8 mouse cellular contexts compared by ENCODE assay signal in the genomic region with DNA sequence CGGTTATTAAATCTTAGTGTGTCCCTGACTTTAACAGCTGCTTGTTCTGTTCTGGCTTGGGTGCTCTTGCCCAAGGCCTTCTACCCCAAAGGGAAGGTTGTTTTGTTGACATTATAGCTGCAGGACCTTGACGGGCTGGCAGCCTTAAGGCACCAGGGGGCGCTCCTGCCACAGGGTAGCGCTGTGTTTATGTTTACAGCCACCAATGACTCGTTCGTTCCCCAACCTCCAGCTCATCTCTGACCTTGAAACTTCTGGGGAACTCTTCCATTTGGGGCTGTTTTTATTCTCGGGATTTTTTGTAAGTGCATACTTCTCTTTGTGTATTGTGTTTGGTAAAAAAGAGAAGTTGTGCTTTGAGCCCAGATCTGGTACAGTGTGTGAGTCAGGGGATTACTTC. TPM values are rescaled to one million over a fixed set of nuclear protein-coding genes. Genes with fewer than 3 reads are reported as not detected.
DNase-seq lines count a peak whose midpoint lies in the region; ATAC-seq and TF ChIP-seq lines count a peak whose summit lies in the region.

No protein-coding gene starts in this region.

- H3K27ac ChIP-seq in hindbrain, embryonic 10.5 days = no peak overlapping the region
- H3K27ac ChIP-seq in lung, embryonic 16.5 days (ENCODE audit: low read length) = no peak overlapping the region; the same call in 1 of the 2 replicates
- H3K27ac ChIP-seq in thymus, adult 2 months (ENCODE audit: control insufficient read depth, insufficient read depth, low read length) = no peak overlapping the region

- TF ChIP-seq POLR2A in thymus, adult 2 months (IDR thresholded peaks at IDR 0.05; ENCODE audit: control insufficient read depth, extremely low read depth, insufficient read depth, low read length, poor library complexity) = no peak

- peaks cover 58% of the 10 kb centered on the region for H3K36me3 ChIP-seq in hindbrain, embryonic 10.5 days
- H3K36me3 ChIP-seq in lung, embryonic 16.5 days (ENCODE audit: control insufficient read depth, insufficient read depth, low read length) = peaks cover 17% of the 10 kb centered on the region
- no peaks in the 10 kb centered on the region for H3K36me3 ChIP-seq in thymus, adult 2 months (ENCODE audit: control insufficient read depth, insufficient read depth, low read length)

- peak; percentile 93 for DNase-seq in MN1 (ENCODE audit: low spot score)
- DNase-seq in cerebellum, adult 9-10 months = peak; percentile 85
- peak; percentile 86 for DNase-seq in hindbrain, embryonic 10.5 days (ENCODE audit: low spot score)
- peak; percentile 85 for DNase-seq in layer of hippocampus, adult 9-10 months (ENCODE audit: low spot score)
- DNase-seq in ovary, adult 18-20 months (ENCODE audit: low spot score) = peak; percentile 90
- peak; percentile 91 for DNase-seq in thymus, adult 2 months

- peak overlapping the region; percentile 80 for H3K9ac ChIP-seq in lung, embryonic 16.5 days (ENCODE audit: low read length)

- H3K9me3 ChIP-seq in hindbrain, embryonic 10.5 days = no peaks in the 10 kb centered on the region
- no peaks in the 10 kb centered on the region for H3K9me3 ChIP-seq in lung, embryonic 16.5 days (ENCODE audit: control insufficient read depth, low read length)

- TF ChIP-seq CTCF in thymus, adult 2 months (IDR thresholded peaks at IDR 0.05; ENCODE audit: borderline replicate concordance, control insufficient read depth, extremely low read depth, insufficient read depth, low read length, poor library complexity) = peak; percentile 91

- no peaks in the 10 kb centered on the region for H3K27me3 ChIP-seq in hindbrain, embryonic 10.5 days (ENCODE audit: insufficient read depth, poor library complexity, severe bottlenecking)
- H3K27me3 ChIP-seq in lung, embryonic 16.5 days (ENCODE audit: control insufficient read depth, insufficient read depth, low read depth, low read length) = no peaks in the 10 kb centered on the region
- no peaks in the 10 kb centered on the region for H3K27me3 ChIP-seq in thymus, adult 2 months (ENCODE audit: control insufficient read depth, insufficient read depth, low read length)

- peak overlapping the region; percentile 87 for H3K4me3 ChIP-seq in hindbrain, embryonic 10.5 days
- H3K4me3 ChIP-seq in lung, embryonic 16.5 days (ENCODE audit: low read length) = peak overlapping the region; percentile 97
- H3K4me3 ChIP-seq in thymus, adult 2 months (ENCODE audit: control insufficient read depth, insufficient read depth, low read length) = peak overlapping the region; percentile 72; the same call in 1 of the 2 replicates

- 2% methylated on average over 7 of the region's 7 CpGs for WGBS in hindbrain, embryonic 10.5 days
- under 1% methylated on average over 7 of the region's 7 CpGs for WGBS in lung, embryonic 16.5 days
- under 1% methylated on average over 7 of the region's 7 CpGs for WGBS in thymus, adult 2 months

- ATAC-seq in frontal cortex, adult (ENCODE audit: low TSS enrichment) = 0 out of 2 replicates have a peak, but pooled peaks have one; percentile 35
- ATAC-seq in lung, embryonic 16.5 days (ENCODE audit: low read depth) = 0 out of 2 replicates have a peak, but pooled peaks have one; percentile 9

- H3K4me2 ChIP-seq in lung, embryonic 16.5 days (ENCODE audit: low read depth, low read length) = peak overlapping the region; percentile 78

- peaks cover 29% of the 10 kb centered on the region for H3K4me1 ChIP-seq in hindbrain, embryonic 10.5 days (replicated peaks)
- H3K4me1 ChIP-seq in lung, embryonic 16.5 days (replicated peaks; ENCODE audit: control insufficient read depth, insufficient read depth, low read length) = peaks cover 21% of the 10 kb centered on the region
- H3K4me1 ChIP-seq in thymus, adult 2 months (replicated peaks; ENCODE audit: control insufficient read depth, insufficient read depth, low read length) = peaks cover 40% of the 10 kb centered on the region

RNA-seq across cellular contexts. Expression of gene Iscu, which starts 1.1 kb away (rescaled TPM):
- polyA plus RNA-seq in hindbrain, embryonic 10.5 days (2016; fragmentation: Nextera tagmentation; extraction: Ambion mirVana) = 103 and 116 TPM in 2 replicates
- 104 and 114 TPM in 2 replicates for polyA plus RNA-seq in lung, embryonic 16.5 days (2015; fragmentation: Nextera tagmentation; extraction: Ambion mirVana)
- 80.6 and 93.7 TPM in 2 replicates for polyA plus RNA-seq in thymus, adult 2 months (2012; rRNA removed)

RNA-seq across cellular contexts. Expression of gene Sart3, which starts 1.4 kb away (rescaled TPM):
- polyA plus RNA-seq in hindbrain, embryonic 10.5 days (2016; fragmentation: Nextera tagmentation; extraction: Ambion mirVana) = 66.0 and 77.9 TPM in 2 replicates
- polyA plus RNA-seq in lung, embryonic 16.5 days (2015; fragmentation: Nextera tagmentation; extraction: Ambion mirVana) = 40.6 and 42.5 TPM in 2 replicates
- 47.5 and 53.1 TPM in 2 replicates for polyA plus RNA-seq in thymus, adult 2 months (2012; rRNA removed)

RNA-seq across cellular contexts. Expression of gene Tmem119, which starts 26.7 kb away (rescaled TPM):
- polyA plus RNA-seq in hindbrain, embryonic 10.5 days (2016; fragmentation: Nextera tagmentation; extraction: Ambion mirVana) = 34.4 and 46.0 TPM in 2 replicates
- polyA plus RNA-seq in lung, embryonic 16.5 days (2015; fragmentation: Nextera tagmentation; extraction: Ambion mirVana) = 49.9 and 51.1 TPM in 2 replicates
- polyA plus RNA-seq in thymus, adult 2 months (2012; rRNA removed) = 8.8 and 11.7 TPM in 2 replicates

RNA-seq across cellular contexts. Expression of gene Ficd, which starts 38.1 kb away (rescaled TPM):
- 5.3 and 5.6 TPM in 2 replicates for polyA plus RNA-seq in hindbrain, embryonic 10.5 days (2016; fragmentation: Nextera tagmentation; extraction: Ambion mirVana)
- polyA plus RNA-seq in lung, embryonic 16.5 days (2015; fragmentation: Nextera tagmentation; extraction: Ambion mirVana) = 6.4 and 6.9 TPM in 2 replicates
- polyA plus RNA-seq in thymus, adult 2 months (2012; rRNA removed) = 8.0 and 8.2 TPM in 2 replicates

RNA-seq across cellular contexts. Expression of gene 1700069L16Rik, which starts 49.1 kb away (rescaled TPM):
- not detected in 2 replicates for polyA plus RNA-seq in hindbrain, embryonic 10.5 days (2016; fragmentation: Nextera tagmentation; extraction: Ambion mirVana)
- polyA plus RNA-seq in lung, embryonic 16.5 days (2015; fragmentation: Nextera tagmentation; extraction: Ambion mirVana) = not detected in 2 replicates
- not detected in 2 replicates for polyA plus RNA-seq in thymus, adult 2 months (2012; rRNA removed)
